Mouse (Mus musculus) NIH3T3 (cell line): ENCODE results near the gene Spata25.
"Not testable (repeated sequence)": the region's sequence is repeated elsewhere in the genome, so short reads cannot be mapped to it uniquely, and the experiment has no call there.

Experiments used
- DNase-seq: peaks from one replicate; pipeline ENCODE4 v3.0.0-alpha.2; 2012; ENCODE audit warnings: low read depth

Gene Spata25

DNA sequence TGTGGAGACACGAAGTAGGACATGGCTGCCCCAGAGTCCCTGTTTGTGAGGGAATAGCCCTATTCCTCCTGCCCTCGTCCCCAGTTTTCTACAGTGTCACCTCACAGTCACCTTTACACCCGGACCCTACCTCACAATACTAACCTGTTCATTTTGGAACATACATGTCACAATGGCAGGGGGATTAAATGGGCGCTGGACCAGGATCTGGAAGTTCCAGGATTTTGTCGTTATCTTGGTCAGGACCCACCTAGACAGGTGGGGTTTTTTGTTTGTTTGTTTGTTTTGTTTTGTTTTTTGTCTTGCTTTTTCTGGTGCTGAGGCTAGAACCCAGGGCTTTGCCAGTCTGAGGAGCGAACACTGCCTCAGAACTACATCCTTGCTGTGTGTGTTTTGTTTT, at the start of gene Spata25:
Gene Spata25, minus strand, starts transcription at position 101 of the 400 bp plus-strand sequence.
- DNase-seq: no peak

DNA sequence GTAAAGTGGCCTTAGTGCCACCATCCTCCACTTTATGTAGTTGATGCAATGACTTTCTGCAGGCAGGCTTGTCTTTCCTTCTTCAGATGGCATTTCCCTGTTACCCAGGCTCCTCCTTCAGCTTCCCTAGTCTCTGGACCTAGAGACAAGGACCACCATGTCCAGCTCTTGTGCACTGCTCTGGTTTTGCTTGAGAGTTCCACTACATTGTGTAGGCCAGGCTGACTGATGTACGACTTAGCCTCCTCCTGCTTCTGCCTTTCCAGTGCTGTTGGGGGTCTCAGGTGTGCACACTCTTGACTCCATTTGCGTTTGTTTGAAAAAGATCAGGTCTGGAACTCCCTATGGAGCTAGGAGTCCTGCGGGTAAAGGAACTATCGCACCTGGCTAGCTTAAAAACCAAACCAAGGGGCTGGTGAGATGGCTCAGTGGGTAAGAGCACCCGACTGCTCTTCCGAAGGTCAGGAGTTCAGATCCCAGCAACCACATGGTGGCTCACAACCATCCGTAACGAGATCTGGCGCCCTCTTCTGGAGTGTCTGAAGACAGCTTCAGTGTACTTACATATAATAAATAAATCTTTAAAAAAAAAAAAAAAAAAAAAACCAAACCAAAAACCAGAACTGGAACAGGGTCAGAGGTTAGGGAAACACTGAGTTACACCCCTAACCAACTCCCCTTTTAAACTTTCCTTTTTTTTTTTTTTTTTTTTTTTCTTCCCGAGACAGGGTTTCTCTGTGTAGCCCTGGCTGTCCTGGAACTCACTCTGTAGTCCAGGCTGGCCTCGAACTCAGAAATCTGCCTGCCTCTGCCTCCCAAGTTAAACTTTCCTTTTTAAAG, 49.3 kb upstream of the Spata25 start:
- DNase-seq: not testable (repeated sequence)

DNA sequence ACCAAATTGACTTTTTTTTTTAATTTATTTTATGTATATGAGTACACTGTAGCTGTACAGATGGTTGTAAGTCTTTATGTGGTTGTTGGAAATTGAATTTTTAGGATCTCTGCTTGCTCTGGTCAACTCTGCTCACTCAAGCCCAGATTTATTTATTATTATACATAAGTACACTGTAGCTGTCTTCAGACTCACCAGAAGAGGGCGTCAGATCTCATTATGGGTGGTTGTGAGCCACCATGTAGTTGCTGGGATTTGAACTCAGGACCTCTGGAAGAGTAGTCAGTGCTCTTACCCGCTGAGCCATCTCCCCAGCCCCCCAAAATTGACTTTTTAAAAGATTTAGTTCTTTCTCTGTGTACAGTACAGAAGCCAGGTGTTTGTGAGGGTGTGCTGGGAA, 47.3 kb upstream of the Spata25 start:
- DNase-seq: not testable (repeated sequence)

GRCm38 (mm10) chr2:164874239-164874769, 46.0 kb upstream of the Spata25 start:
- DNase-seq: peak; percentile 72

GRCm38 (mm10) chr2:164873621-164874020, 45.3 kb upstream of the Spata25 start:
- DNase-seq: no peak

DNA sequence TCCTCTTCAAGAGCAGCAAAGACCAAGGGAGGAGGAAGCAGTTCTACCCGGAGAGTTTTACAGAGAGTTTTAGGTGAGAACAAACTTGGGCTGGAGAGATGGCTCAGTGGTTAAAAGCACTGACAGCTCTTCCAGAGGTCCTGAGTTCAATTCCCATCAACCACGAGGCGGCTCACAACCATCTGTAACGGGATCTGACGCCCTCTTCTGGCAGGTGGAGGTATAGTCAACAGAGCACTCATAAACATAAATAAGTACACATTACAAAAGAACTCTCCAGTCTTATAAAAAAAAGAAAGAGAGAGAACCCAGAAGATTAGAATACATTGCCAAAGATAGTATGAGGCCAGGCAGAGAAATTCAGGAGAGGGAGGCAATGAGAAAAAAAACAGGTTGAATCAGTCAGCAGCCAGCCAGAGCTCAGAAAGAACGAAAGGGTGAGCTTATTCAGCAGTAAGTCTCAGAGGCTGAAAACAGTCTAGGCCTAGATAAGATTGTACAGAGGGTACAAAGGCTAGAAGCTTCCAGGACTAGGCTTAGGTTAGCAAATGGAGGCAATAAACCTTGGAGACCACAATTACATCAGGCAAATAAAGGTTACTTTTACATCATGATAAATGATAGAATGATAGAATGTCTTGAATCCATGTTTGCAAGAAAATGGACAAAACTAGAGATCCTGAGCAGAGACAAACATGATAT, 43.4 kb upstream of the Spata25 start:
- peak; percentile 34 for DNase-seq

GRCm38 (mm10) chr2:164868491-164868890, 40.2 kb upstream of the Spata25 start:
- DNase-seq: no peak

DNA sequence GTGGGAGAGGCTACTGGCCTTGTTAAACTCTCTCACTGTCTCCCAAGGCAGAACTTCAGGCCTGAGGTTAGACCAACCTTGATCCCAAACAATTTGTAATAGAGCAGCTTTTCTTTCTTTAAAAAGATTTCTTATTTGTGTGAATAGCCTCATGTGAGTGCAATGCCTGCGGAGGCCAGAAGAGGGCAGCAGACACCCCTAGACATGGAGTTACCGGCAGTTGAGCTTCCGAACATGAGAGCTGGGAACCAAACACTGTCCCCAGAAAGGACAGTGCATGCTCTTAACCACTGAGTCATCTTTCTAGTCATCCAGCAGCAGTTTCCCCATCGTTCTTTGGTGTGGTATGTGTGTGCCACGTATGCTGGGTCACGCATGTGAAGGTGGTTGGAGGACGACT, 39.2 kb upstream of the Spata25 start:
- DNase-seq: peak; percentile 48

DNA sequence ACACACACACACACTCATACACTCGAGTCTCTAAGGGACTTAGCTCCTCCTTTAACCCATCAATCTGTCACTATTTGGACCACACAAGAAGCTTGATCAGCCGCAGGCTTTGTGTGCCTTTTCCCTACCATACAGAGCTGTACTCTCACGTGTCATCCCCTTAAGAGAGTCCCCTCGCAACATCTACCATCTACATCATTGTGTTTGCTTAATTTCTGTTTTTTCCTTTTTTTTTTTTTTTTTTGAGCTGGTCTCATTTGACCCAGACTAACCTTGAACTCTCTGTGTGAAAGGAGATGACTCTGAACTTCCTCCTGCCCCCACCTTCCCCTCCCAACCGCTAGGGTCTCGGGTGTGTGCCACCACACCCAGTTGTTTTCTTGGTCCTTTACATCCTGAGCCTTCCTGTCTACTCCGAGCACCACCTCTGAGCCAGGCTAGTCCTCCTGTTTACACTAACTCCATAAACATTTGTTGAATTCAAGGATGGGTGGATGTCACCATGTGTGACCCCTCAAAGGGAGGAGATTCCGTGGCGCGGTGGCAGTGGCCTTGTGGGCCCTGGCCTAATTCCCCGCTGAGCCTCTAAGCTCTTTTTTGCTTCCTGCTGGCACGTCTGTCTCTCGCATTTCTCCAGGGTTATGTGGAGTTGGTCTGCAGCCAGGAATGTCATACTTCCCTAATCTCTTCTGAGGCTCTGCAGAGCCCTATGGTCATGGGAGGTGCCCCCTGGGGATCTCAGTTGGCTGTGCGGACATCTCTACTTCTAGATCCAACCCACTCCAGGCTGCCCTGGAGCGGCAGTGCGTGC, 38.6 kb upstream of the Spata25 start:
- peak; percentile 70 for DNase-seq

GRCm38 (mm10) chr2:164864593-164864992, 36.3 kb upstream of the Spata25 start:
- DNase-seq: no peak

DNA sequence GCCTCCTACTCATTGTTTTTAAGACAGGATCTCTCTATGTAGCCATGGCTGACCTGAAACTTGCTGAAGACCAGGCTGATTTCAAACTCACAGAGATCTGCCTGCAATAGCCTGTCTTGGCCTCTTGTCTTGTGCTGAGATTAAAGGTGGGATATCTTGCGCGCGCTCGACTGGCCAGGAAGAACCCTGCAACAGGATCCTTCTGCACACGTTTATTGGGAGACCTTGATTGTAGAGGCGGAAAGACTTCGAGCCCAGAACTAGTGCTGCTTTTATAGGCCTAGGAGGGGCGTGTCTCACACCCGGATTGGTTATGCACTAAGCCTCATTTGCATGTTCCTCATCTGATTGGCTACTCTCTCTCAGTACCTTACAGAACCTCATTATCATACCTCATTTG, 35.1 kb upstream of the Spata25 start:
- DNase-seq: not testable (repeated sequence)

GRCm38 (mm10) chr2:164862179-164862861, 34.0 kb upstream of the Spata25 start:
- peak; percentile 89 for DNase-seq

DNA sequence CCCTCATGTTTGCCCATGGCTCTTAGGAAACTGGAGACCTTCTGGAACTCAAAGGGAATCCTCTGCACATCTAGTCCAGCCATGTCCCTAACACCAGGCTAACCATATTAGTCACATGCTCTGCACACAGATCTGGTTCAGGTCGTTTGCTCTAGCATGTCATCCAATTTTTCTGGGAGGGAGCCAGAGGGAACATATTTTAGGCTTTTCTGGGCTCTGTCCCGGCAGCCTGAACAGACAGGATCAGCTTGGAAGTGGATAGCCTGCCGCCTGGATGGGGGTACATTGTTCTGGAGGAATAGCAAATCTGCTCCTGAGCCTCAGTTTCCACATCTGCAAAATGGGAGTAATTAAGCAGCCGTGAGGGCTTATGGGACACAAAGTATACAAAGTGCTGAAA, 32.8 kb upstream of the Spata25 start:
- no peak for DNase-seq

- DNase-seq: peak; percentile 34
Observed at GRCm38 (mm10) chr2:164859640-164860432, 31.5 kb upstream of the Spata25 start.

DNA sequence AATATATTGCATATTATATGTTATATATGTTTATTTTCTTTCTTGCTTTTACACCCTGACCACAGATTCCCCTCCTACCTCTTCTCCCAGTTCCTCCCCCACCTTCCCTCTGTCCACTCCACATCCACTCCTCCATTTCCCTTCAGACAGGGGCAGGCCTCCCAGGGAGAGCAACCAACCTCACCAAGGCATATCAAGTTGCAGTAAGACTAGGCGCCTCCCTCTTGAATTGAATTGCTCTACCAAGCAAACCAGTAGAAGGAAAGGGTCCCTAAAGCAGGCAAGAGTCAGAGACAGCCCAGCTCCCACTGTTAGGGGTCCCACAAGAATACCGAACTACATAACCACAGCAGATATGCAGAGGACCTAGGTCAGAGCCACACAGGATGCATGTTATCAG, 30.8 kb upstream of the Spata25 start:
- DNase-seq: peak; percentile 45

GRCm38 (mm10) chr2:164857842-164858553, 29.7 kb upstream of the Spata25 start:
- DNase-seq: no peak

DNA sequence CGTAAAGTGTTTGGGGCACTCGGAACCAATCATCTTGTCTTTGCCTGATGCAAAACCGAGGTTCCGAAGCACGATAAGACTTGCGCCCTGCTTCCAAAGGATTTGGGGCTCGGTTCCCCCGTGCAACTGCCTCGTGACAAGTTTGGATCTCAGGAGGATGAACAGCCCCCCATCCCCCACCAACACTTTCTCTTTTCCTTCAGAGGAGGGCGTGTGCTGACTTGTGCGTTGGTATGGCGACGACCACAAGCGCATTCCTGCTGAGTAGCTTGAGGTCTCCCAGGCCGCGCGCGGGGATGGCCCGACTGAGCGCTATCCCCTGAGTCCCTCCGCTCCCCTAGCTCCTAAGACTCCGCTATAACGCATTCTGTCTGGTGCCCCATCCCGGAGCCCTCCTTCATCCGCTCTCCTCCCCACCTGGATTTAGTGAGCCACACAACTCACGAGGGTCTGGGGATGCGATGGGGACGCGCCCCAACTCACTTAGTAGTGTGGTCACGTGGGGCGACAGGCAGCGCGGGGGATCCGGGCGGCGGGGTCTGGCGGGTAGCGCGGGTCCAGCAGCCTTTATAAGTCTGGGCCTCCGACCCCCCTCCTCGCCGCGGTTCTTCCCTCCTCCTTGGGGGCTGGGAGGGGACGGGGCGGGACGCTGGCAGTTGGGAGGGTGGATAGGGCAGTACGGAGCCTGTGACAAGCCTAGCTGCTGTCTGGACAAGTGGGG, 28.9 kb upstream of the Spata25 start, which contains the start of gene Pltp:
Gene Pltp, minus strand, starts transcription at position 611 of the 721 bp plus-strand sequence.
- DNase-seq: peak; percentile 83

GRCm38 (mm10) chr2:164856309-164857100, 28.2 kb upstream of the Spata25 start:
- DNase-seq: peak; percentile 22
